Mouse (Mus musculus) gastrocnemius, postnatal 25 days (tissue): ENCODE measurements around the gene Fam50b. TPM values are rescaled to one million over a fixed set of nuclear protein-coding genes. Genes with fewer than 3 reads are reported as not detected.

Experiments
- DNase-seq: peaks from one replicate; pipeline ENCODE4 v3.0.0; 2022
- total RNA-seq, 2 experiments: library from RNA; stranded (reverse); gene quantifications; 1 replicate in 1 of 2; 2 replicates in 1 of 2; pipeline ENCODE4 v1.2.3; 2021

Gene Fam50b
- total RNA-seq, 2 experiments from 2014 or later, result not detected

DNA sequence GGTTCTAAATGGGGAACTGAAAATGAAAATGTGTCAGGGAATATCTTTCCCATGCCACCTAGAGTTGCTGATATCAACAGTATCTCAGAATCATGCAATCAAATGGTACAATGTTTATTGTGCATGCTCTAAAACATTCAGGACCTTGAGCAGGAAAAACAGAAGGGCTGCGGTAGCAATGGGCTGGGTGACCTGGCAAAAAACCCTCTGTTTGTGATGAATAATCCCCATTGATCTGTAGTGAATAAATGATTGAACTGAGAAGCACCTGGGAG lies 4.0 kb downstream of the Fam50b start:
- DNase-seq, result no peak

GRCm38 (mm10) chr13:34739071-34739470 lies 4.4 kb downstream of the Fam50b start:
- no peak for DNase-seq

- no peak for DNase-seq
Observed at GRCm38 (mm10) chr13:34741254-34741653, 6.6 kb downstream of the Fam50b start.

GRCm38 (mm10) chr13:34741813-34742568 lies 7.3 kb downstream of the Fam50b start:
- no peak for DNase-seq

DNA sequence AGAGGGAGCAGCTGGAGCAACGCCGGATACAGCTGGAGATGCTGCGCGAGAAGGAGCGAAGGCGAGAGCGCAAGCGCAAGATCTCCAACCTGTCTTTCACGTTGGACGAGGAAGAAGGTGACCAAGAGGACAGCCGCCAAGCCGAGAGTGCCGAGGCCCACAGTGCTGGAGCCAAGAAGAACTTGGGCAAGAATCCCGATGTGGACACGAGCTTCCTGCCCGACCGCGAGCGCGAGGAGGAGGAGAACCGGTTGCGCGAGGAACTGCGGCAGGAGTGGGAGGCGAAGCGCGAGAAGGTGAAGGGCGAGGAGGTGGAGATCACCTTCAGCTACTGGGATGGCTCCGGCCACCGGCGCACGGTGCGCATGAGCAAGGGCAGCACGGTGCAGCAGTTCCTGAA lies 12.2 kb downstream of the Fam50b start:
- no peak for DNase-seq

GRCm38 (mm10) chr13:34748530-34748929 lies 13.9 kb downstream of the Fam50b start:
- DNase-seq, result no peak

DNA sequence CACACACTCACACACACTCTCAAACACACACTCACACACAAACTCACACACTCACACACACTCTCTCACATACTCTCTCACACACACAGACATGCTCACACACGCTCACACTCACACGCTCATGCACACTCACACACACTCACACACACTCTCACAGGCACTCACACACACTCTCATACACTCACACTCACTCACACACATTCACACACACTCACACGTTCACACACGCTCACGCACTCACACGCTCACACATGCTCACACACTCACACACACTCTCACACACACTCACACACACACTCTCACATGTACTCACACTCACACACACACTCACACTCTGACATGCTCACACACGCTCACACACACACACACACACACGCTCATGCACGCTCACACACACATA lies 24.6 kb downstream of the Fam50b start:
- DNase-seq, result no peak

- DNase-seq, result no peak
Observed at GRCm38 (mm10) chr13:34760518-34761287, 26.1 kb downstream of the Fam50b start.

GRCm38 (mm10) chr13:34762136-34762535 lies 27.5 kb downstream of the Fam50b start:
- DNase-seq, result no peak

GRCm38 (mm10) chr13:34762865-34763264 lies 28.2 kb downstream of the Fam50b start:
- no peak for DNase-seq

DNA sequence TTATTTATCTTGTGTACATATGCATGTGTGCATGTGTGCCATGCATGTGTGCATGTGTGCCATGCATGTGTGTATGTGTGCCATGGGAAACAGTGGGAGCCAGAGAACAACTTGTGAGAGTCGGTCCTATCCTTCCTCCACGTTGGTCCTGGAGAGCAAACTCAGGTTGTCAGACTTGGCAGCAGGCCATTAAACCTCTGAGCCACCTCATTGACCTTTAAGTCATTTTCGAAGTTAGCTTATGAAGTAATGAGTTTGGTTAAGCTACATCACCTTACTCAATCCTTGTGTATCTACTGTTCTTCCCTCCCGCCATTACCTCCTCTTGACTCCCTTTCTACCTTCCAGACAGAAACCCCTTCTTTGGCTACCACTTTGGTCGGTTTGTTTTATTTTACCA lies 30.6 kb downstream of the Fam50b start:
- no peak for DNase-seq

DNA sequence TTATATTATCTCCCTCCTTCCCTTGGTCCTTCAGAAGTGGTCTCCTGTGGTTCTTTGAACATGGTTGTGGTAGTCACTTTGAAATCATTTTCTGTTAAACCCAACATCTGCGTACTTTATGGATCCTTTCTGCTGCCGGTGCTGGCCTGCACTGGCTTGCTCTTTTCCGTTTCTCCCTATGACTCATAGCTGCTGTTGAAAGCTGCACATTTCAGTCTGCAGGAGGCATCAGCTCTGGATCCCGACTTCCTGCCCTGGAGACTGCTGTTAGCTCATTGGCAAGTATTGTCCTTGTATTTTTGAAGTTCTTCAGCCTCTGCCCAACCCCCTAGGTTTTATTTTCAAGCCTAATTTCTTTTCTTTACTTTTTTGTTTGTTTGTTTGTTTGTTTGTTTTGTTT lies 31.9 kb downstream of the Fam50b start:
- no peak for DNase-seq

- no peak for DNase-seq
Observed at GRCm38 (mm10) chr13:34767527-34768292, 33.1 kb downstream of the Fam50b start.

DNA sequence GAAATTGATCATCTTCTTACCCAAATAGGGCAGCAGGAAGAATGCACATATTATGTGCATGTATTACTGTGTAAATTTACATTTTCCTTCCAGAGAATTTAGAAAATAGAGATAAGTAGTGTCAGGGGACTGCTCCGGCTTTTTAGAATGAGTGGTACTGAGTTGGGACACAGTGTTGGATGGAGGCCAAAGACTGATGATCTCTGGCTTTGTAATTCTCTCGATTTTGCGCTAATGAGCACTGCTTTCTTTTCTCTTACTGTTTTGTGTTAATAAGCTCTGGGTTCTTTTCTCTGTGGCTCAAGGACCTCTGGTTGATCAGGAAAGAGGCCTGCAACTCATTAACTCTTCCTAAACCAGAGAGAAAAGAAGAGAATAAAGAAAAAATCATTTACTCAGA lies 42.1 kb downstream of the Fam50b start:
- no peak for DNase-seq

GRCm38 (mm10) chr13:34780856-34781610 lies 46.4 kb downstream of the Fam50b start:
- no peak for DNase-seq

GRCm38 (mm10) chr13:34781611-34782009 lies 47.0 kb downstream of the Fam50b start:
- DNase-seq, result no peak

DNA sequence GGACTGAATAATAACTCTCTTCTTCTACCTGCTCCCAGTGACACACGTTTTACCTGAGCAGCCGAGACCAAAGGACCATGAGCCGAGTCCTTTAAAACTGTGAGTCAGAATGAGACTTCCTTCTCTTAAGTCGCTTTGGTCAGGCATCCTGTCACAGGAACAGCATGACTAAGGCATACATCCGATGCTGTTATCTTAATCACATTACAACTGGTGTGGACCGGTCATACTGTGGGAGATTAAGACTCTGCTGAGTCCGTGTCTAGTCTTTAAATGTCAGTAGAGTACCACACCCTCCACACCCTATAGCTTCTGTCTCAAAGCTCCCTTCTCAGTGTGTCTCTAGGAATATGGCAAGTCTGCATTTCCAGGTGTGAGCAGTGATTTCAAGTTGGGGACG lies 50.2 kb downstream of the Fam50b start:
- DNase-seq, result no peak

DNA sequence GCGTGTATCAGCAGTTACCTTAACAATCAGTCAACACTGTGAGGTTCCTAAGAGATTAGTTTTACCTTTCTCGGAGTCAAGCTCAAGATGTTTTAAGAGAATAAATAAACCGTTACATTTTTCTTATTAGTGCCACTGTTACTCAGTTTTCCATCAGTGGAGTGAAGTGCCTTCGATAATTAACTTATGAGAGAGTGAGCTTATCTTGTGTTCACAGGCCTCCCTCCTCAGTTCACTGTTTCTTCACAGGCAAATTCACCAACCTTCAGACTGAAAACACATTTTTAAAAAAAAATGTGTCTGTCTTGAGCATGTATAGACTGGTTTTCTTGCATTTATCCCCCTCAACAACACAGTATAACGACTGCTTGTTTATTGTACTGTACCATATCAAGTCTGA lies 52.0 kb downstream of the Fam50b start:
- no peak for DNase-seq

DNA sequence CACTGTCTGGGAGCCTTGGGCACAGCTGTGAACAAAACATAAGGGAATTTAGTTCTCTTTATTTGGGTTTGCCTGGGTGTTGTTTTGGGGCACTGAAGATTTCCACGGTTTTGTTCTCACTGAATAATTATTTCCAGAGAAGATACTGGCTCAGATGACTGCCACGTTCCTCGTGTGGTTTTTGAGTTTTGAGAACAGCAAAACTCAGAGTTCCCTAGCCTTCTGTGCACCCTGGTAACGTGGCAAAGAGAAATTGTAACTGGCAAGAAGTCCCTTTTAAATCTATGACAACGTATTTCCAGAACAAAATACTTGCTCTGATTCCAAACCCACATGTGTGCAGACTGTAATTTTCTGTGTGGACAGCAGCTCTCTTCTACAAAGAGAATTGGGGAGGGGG lies 52.9 kb downstream of the Fam50b start:
- no peak for DNase-seq

GRCm38 (mm10) chr13:34789176-34789818 lies 54.6 kb downstream of the Fam50b start:
- DNase-seq, result peak; percentile 18

- DNase-seq, result no peak
Observed at GRCm38 (mm10) chr13:34793066-34793465, 58.4 kb downstream of the Fam50b start.

GRCm38 (mm10) chr13:34793816-34794215 lies 59.2 kb downstream of the Fam50b start:
- peak; percentile 41 for DNase-seq
